Mouse (Mus musculus) monocyte, adult 5-6 weeks (primary cell): ENCODE measurements around the gene B4galt4. TPM values are rescaled to one million over a fixed set of nuclear protein-coding genes. Genes with fewer than 3 reads are reported as not detected.
"Not testable (repeated sequence)": the region's sequence is repeated elsewhere in the genome, so short reads cannot be mapped to it uniquely, and the experiment has no call there.

Source experiments
- ATAC-seq: fragments of 153-309, 156-312 bp; replicated peaks from 2 replicates; pipeline ENCODE4 v1.8.0; 2017; ENCODE audit warnings: mild to moderate bottlenecking; ENCODE audit not compliant: low TSS enrichment, insufficient number of reproducible peaks, severe bottlenecking, poor library complexity, low FRiP score
- total RNA-seq: library from RNA; stranded (forward); fragments of 200-1000, 200-491, 200-594 nt; gene quantifications from 3 replicates; pipeline ENCODE4 v1.2.3, GENCODE M21; 2017

The B4galt4 gene
- total RNA-seq, 1 experiment from 2014 or later, result 8.1 TPM

- ATAC-seq, result 0 out of 2 replicates have a peak, but pooled peaks have one; percentile 31
Observed at GRCm38 (mm10) chr16:38800091-38800490, 58.0 kb downstream of the B4galt4 start, which contains the start of gene Upk1b. Gene Upk1b (minus strand): TSS chr16:38800328.

GRCm38 (mm10) chr16:38807796-38808195 lies 65.7 kb downstream of the B4galt4 start:
- ATAC-seq, result not testable (repeated sequence)

- no peak for ATAC-seq
Observed at GRCm38 (mm10) chr16:38810196-38810595, 68.1 kb downstream of the B4galt4 start.

GRCm38 (mm10) chr16:38812521-38812920 lies 70.5 kb downstream of the B4galt4 start:
- 0 out of 2 replicates have a peak, but pooled peaks have one; percentile 63 for ATAC-seq

Other genes with a start within 250 kb of the B4galt4 start
- 11.9 to 26.7 TPM (median 17.7 TPM) in 3 replicates for gene Timmdc1, start 219.6 kb upstream of the B4galt4 start, total RNA-seq
- 11.8 to 14.3 TPM (median 12.6 TPM) in 3 replicates for gene Poglut1, start 192.0 kb upstream of the B4galt4 start, total RNA-seq
- gene Tmem39a, start 183.6 kb upstream of the B4galt4 start, total RNA-seq, result 25.3 to 36.8 TPM (median 31.7 TPM) in 3 replicates
- gene Arhgap31, start 29.0 kb upstream of the B4galt4 start, total RNA-seq, result 8.6 to 14.4 TPM (median 13.7 TPM) in 3 replicates
- gene Upk1b, start 58.1 kb downstream of the B4galt4 start, total RNA-seq, result not detected in 3 replicates
- gene 4930435E12Rik, start 86.5 kb downstream of the B4galt4 start, total RNA-seq, result not detected in 3 replicates
- gene Igsf11, start 150.4 kb downstream of the B4galt4 start, total RNA-seq, result not detected in 3 replicates